Mouse (Mus musculus) forebrain, embryonic 13.5 days (tissue): ENCODE measurements at regions not wholly inside any gene's neighbourhood (a gene's known extent, or its start where the extent isn't known, plus 50 kb on each side); places are given as distances from the start of the nearest gene placed in this dataset.

Experiments
- ATAC-seq: fragments of 200-750 bp; cut with Nextera tagmentation; 2 replicates; pipeline ENCODE4 v1.8.0; 2017
- H3K27ac ChIP-seq: fragments of 300-500 bp; sonication (generic); 2 replicates; pipeline ENCODE4 v1.5.1; 2015; ENCODE audit warnings: inconsistent platforms, mild to moderate bottlenecking, moderate library complexity
- H3K27me3 ChIP-seq: fragments of 300-500 bp; sonication (generic); 2 replicates; pipeline ENCODE4 v1.6.1; 2015; ENCODE audit warnings: mild to moderate bottlenecking, inconsistent platforms
- H3K36me3 ChIP-seq: fragments of 300-500 bp; sonication (generic); 2 replicates; pipeline ENCODE4 v1.6.1; 2015; ENCODE audit warnings: mild to moderate bottlenecking, inconsistent platforms; ENCODE audit not compliant: poor library complexity, severe bottlenecking
- H3K4me1 ChIP-seq: fragments of 300-500 bp; sonication (generic); 2 replicates; pipeline ENCODE4 v1.6.1; 2015; ENCODE audit warnings: inconsistent platforms
- H3K4me2 ChIP-seq: fragments of 300-500 bp; sonication (generic); 2 replicates; pipeline ENCODE4 v1.6.1; 2015; ENCODE audit warnings: inconsistent platforms, mild to moderate bottlenecking, moderate library complexity
- H3K4me3 ChIP-seq: fragments of 300-500 bp; sonication (generic); 2 replicates; pipeline ENCODE4 v1.5.1; 2015; ENCODE audit warnings: mild to moderate bottlenecking, inconsistent platforms
- H3K9ac ChIP-seq: fragments of 300-500 bp; sonication (generic); 2 replicates; pipeline ENCODE4 v1.6.1; 2015; ENCODE audit warnings: mild to moderate bottlenecking, inconsistent platforms
- H3K9me3 ChIP-seq: fragments of 300-500 bp; sonication (generic); replicated peaks from 2 replicates; pipeline ENCODE4 v1.6.1; 2016; ENCODE audit warnings: inconsistent platforms
- WGBS: fragments of 180-500 bp; shearing (Covaris S2); methylation state at CpG from one replicate; pipeline ENCODE4 v1.1.7; 2015; 5-methylcytosine and 5-hydroxymethylcytosine counted together

DNA sequence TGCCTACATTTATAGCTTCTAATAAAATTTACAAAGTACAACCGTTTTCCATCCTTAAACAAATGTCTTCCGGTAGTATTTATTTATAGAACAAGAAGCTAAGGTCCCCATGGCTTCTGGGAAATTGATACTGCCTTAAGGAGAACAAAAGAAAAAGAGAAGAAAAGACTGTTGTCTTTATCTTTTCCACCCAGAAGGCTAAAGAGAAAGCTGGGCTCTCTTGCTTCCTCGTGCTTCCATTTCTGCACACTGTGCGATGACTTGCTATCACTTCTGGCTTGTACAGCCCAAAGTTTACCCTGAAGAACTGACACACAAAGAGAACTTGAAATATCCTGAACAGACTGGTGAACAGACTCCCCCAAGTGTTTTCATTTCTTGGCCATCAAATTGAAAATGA lies 157.2 kb downstream of the P2ry1 start:
- Histone ChIP-seq H3K36me3 (no peaks in the 10 kb centered on the region), H3K27me3 (no peaks in the 10 kb centered on the region), H3K27ac (no peak overlapping the region), H3K4me2 (no peak overlapping the region), H3K4me1 (no peaks in the 10 kb centered on the region), H3K9ac (no peak overlapping the region), H3K9me3 (no peaks in the 10 kb centered on the region), H3K4me3 (no peak overlapping the region)
- no peak for ATAC-seq
- WGBS = 80% methylated on average over 4 of the region's 4 CpGs

GRCm38 (mm10) chr3:61161384-61161783 lies 158.8 kb downstream of the P2ry1 start:
- no peaks in the 10 kb centered on the region for H3K27me3 ChIP-seq
- no peak overlapping the region for H3K9ac ChIP-seq
- H3K4me2 ChIP-seq = no peak overlapping the region
- no peaks in the 10 kb centered on the region for H3K36me3 ChIP-seq
- no peaks in the 10 kb centered on the region for H3K4me1 ChIP-seq
- ATAC-seq = no peak
- H3K9me3 ChIP-seq = no peaks in the 10 kb centered on the region
- no peak overlapping the region for H3K27ac ChIP-seq
- no peak overlapping the region for H3K4me3 ChIP-seq

DNA sequence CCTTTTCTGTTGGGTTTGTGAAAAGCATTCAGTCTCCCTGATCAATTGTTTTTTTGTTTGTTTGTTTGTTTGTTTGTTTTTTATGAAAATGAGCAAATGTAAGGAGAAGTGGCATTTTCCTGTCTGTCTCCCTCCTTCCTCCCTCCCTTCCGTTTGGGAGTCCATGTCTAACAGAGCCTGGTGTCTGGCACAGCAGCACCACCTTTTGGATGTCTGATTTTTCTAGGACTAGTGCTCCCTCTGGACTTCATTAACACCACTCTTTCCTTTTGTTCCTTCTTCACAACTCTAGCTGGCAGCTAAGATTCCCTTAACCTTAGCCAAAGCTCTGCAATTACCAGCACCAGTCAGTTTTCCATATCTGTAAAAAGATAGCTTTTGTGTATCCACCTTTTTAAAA lies 175.6 kb upstream of the Rap2b start:
- no peak overlapping the region for H3K9ac ChIP-seq
- H3K9me3 ChIP-seq = no peaks in the 10 kb centered on the region
- H3K4me3 ChIP-seq = no peak overlapping the region
- no peaks in the 10 kb centered on the region for H3K27me3 ChIP-seq
- 15% methylated on average over 1 of the region's 1 CpGs for WGBS
- no peak overlapping the region for H3K4me2 ChIP-seq
- no peak overlapping the region for H3K27ac ChIP-seq
- H3K36me3 ChIP-seq = no peaks in the 10 kb centered on the region
- no peaks in the 10 kb centered on the region for H3K4me1 ChIP-seq
- 0 out of 2 replicates have a peak, but pooled peaks have one; percentile 45 for ATAC-seq

DNA sequence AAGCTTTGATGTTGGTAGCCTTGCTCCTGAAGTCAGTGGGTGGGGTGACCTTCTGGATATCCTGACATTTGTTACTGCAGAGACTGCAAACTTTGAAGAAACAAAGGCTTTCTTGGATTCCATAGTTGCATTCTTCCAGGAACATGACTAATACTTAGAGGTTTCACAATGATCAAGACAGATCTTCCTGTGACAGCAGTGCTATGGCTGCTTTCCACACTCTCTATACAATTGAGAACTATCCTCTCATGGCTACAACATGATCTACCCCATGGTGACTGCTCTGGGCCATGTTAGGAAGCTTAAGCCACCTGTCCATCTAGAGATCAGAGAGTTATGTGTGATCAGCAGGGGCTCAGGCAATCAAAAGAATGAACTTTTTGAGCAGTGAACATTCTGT lies 172.8 kb upstream of the Rap2b start:
- no peaks in the 10 kb centered on the region for H3K9me3 ChIP-seq
- H3K27ac ChIP-seq = no peak overlapping the region
- H3K27me3 ChIP-seq = no peaks in the 10 kb centered on the region
- no peak overlapping the region for H3K4me3 ChIP-seq
- H3K9ac ChIP-seq = no peak overlapping the region
- H3K4me2 ChIP-seq = no peak overlapping the region
- no peaks in the 10 kb centered on the region for H3K4me1 ChIP-seq
- no peak for ATAC-seq
- H3K36me3 ChIP-seq = no peaks in the 10 kb centered on the region

GRCm38 (mm10) chr3:61216562-61216961 lies 144.9 kb upstream of the Rap2b start:
- no peak for ATAC-seq
- 50% methylated on average over 4 of the region's 4 CpGs for WGBS
- Histone ChIP-seq H3K27ac (no peak overlapping the region), H3K4me3 (no peak overlapping the region), H3K4me1 (no peaks in the 10 kb centered on the region), H3K4me2 (no peak overlapping the region), H3K9me3 (no peaks in the 10 kb centered on the region), H3K9ac (no peak overlapping the region), H3K27me3 (no peaks in the 10 kb centered on the region), H3K36me3 (no peaks in the 10 kb centered on the region)

DNA sequence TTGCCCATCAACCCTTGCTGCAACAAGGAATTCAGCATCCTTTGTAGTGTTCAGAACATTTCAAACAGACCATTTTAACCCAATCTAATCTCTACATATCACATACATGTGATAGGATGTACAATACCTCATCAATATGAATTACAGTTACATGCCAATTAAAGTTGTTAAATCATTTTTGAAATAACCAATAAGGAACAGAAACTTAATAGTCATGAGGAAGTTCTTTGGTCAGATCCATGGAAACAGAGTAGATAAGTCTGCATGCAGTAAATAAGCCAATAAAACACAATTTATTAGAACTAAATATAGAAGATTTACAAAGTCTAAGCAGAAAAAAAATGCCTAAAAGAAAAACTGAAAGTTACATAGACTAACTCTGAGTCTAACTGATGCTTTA lies 136.9 kb upstream of the Rap2b start:
- H3K9me3 ChIP-seq = no peaks in the 10 kb centered on the region
- no peaks in the 10 kb centered on the region for H3K36me3 ChIP-seq
- no peaks in the 10 kb centered on the region for H3K27me3 ChIP-seq
- no peak overlapping the region for H3K4me2 ChIP-seq
- no peak for ATAC-seq
- no peak overlapping the region for H3K4me3 ChIP-seq
- H3K4me1 ChIP-seq = no peaks in the 10 kb centered on the region
- H3K27ac ChIP-seq = no peak overlapping the region
- H3K9ac ChIP-seq = no peak overlapping the region

GRCm38 (mm10) chr3:61225054-61225453 lies 136.4 kb upstream of the Rap2b start:
- Histone ChIP-seq H3K9ac (no peak overlapping the region), H3K27me3 (no peaks in the 10 kb centered on the region), H3K9me3 (no peaks in the 10 kb centered on the region), H3K4me1 (no peaks in the 10 kb centered on the region), H3K27ac (no peak overlapping the region), H3K36me3 (no peaks in the 10 kb centered on the region), H3K4me2 (no peak overlapping the region), H3K4me3 (no peak overlapping the region)
- no peak for ATAC-seq

- ATAC-seq = no peak
- Histone ChIP-seq H3K36me3 (no peaks in the 10 kb centered on the region), H3K4me1 (no peaks in the 10 kb centered on the region), H3K9ac (no peak overlapping the region), H3K4me3 (no peak overlapping the region), H3K27ac (no peak overlapping the region), H3K9me3 (no peaks in the 10 kb centered on the region), H3K4me2 (no peak overlapping the region), H3K27me3 (no peaks in the 10 kb centered on the region)
- 74% methylated on average over 5 of the region's 5 CpGs for WGBS
Measured at GRCm38 (mm10) chr3:61241380-61241779, 120.1 kb upstream of the Rap2b start.

- Histone ChIP-seq H3K4me2 (no peak overlapping the region), H3K4me3 (no peak overlapping the region), H3K4me1 (no peaks in the 10 kb centered on the region), H3K36me3 (no peaks in the 10 kb centered on the region), H3K27me3 (no peaks in the 10 kb centered on the region), H3K27ac (no peak overlapping the region), H3K9me3 (no peaks in the 10 kb centered on the region), H3K9ac (no peak overlapping the region)
- 18% methylated on average over 6 of the region's 6 CpGs for WGBS
- peak; percentile 81 for ATAC-seq
Measured at GRCm38 (mm10) chr3:61243876-61244527, 117.4 kb upstream of the Rap2b start.

- 77% methylated on average over 4 of the region's 4 CpGs for WGBS
- no peak overlapping the region for H3K4me2 ChIP-seq
- H3K4me3 ChIP-seq = no peak overlapping the region
- H3K9me3 ChIP-seq = no peaks in the 10 kb centered on the region
- H3K4me1 ChIP-seq = no peaks in the 10 kb centered on the region
- H3K27ac ChIP-seq = no peak overlapping the region
- no peaks in the 10 kb centered on the region for H3K27me3 ChIP-seq
- ATAC-seq = no peak
- H3K9ac ChIP-seq = no peak overlapping the region
- no peaks in the 10 kb centered on the region for H3K36me3 ChIP-seq
Measured at GRCm38 (mm10) chr3:61246429-61246828, 115.0 kb upstream of the Rap2b start.

DNA sequence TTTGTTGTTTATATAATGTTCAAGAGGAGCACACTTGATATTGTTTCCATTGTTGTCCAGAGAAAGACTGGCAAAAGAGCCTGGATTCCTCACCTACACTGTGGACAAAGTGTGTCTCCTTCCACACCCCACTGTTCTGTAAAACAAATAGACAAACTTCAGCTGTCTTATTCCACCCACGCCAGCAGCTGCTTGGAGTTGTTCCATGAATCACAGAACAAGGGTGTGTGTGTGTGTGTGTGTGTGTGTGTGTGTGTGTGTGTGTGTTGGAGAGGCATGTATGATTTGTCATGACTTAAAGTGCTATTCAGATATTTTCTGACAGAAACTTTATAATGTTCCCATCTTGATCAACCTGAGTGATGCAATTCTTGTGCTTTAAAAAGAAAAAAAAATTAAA lies 114.1 kb upstream of the Rap2b start:
- H3K4me2 ChIP-seq = no peak overlapping the region
- no peak overlapping the region for H3K27ac ChIP-seq
- no peaks in the 10 kb centered on the region for H3K4me1 ChIP-seq
- no peaks in the 10 kb centered on the region for H3K27me3 ChIP-seq
- WGBS = 59% methylated on average over 1 of the region's 1 CpGs
- H3K36me3 ChIP-seq = no peaks in the 10 kb centered on the region
- no peak for ATAC-seq
- no peak overlapping the region for H3K4me3 ChIP-seq
- no peak overlapping the region for H3K9ac ChIP-seq
- H3K9me3 ChIP-seq = no peaks in the 10 kb centered on the region

- Histone ChIP-seq H3K9ac (no peak overlapping the region), H3K36me3 (no peaks in the 10 kb centered on the region), H3K4me3 (no peak overlapping the region), H3K27me3 (no peaks in the 10 kb centered on the region), H3K4me1 (no peaks in the 10 kb centered on the region), H3K27ac (no peak overlapping the region), H3K4me2 (no peak overlapping the region), H3K9me3 (no peaks in the 10 kb centered on the region)
- peak; percentile 65 for ATAC-seq
- 62% methylated on average over 4 of the region's 4 CpGs for WGBS
Measured at GRCm38 (mm10) chr3:61255232-61255631, 106.2 kb upstream of the Rap2b start.

- no peaks in the 10 kb centered on the region for H3K4me1 ChIP-seq
- H3K9ac ChIP-seq = no peak overlapping the region
- H3K27me3 ChIP-seq = no peaks in the 10 kb centered on the region
- H3K4me2 ChIP-seq = no peak overlapping the region
- no peaks in the 10 kb centered on the region for H3K9me3 ChIP-seq
- H3K4me3 ChIP-seq = no peak overlapping the region
- peak; percentile 51; the same call in 1 of the 2 replicates for ATAC-seq
- H3K27ac ChIP-seq = no peak overlapping the region
- no peaks in the 10 kb centered on the region for H3K36me3 ChIP-seq
- 80% methylated on average over 2 of the region's 2 CpGs for WGBS
Measured at GRCm38 (mm10) chr3:61255643-61256042, 105.8 kb upstream of the Rap2b start.
